Mouse (Mus musculus): ENCODE measurements around the gene Trp63. TPM values are rescaled to one million over a fixed set of nuclear protein-coding genes. Genes with fewer than 3 reads are reported as not detected.
A peak's percentile ranks its signal among the peaks of the same experiment; 100 is the strongest.
"Not testable (repeated sequence)": the region's sequence is repeated elsewhere in the genome, so short reads cannot be mapped to it uniquely, and the experiment has no call there.

Trp63 gene
- total RNA-seq (2021): 1 to 10 TPM in 1 of 2 experiments, under 1 TPM in 1; 0.83 to 1.2 TPM
- long read RNA-seq, experiment 1, partial matches to known transcripts: 0 of 2 reads
- long read RNA-seq, experiment 1, other reads (novel, unspliced or antisense): 2 of 2 reads
- long read RNA-seq, experiment 2, partial matches to known transcripts: 0 of 2 reads
- long read RNA-seq, experiment 2, other reads (novel, unspliced or antisense): 2 of 2 reads

GRCm38 (mm10) chr16:25683531-25684248 lies at the start of gene Trp63:
Gene Trp63, plus strand, starts transcription at chr16:25683763.
- DNase-seq (ENCODE audit: low spot score in 2 of 2): no peak

DNA sequence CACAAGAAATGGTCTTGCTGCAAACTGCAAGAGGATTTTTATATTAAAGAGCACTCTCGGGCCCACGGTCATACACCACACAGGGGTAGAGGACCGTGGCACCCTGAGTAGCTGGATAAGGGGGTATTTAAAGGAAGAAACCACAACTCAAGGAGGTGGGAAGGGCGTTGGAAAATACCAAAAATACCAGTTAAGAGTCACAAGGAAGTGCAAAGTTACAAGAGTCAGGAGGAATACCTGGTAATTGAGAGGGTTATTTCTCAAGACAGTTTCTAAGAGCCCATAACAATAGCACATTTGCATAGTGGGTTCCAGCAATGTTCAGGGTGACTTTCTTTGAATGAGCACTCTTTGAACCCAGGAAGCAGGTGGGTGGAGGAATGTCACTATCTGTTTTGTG lies 38.8 kb upstream of the Trp63 start:
- DNase-seq (ENCODE audit: low spot score in 2 of 2): not testable (repeated sequence)

- DNase-seq (ENCODE audit: low spot score in 2 of 2): no peak
Observed at GRCm38 (mm10) chr16:25660510-25661235, 22.9 kb upstream of the Trp63 start.

DNA sequence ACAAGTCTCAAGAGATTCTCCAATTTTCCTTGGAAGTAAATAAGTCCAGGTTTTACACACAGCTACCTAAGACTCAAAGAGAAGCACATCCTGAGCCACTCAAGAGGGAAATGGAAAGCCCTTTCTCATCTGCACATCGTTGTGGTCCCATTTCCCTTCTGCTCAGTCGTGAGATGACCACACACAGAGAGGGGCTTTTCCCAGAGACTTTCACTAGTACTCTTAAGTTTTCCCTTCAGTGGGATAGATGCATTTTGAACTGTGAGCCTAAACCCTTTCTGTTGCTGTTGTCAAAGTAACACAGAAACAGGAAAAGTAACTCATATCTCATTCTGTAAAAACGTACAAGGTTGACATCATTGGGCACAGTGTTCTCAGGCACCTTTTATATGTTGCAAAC lies 20.4 kb upstream of the Trp63 start:
- DNase-seq (ENCODE audit: low spot score in 2 of 2): no peak

DNA sequence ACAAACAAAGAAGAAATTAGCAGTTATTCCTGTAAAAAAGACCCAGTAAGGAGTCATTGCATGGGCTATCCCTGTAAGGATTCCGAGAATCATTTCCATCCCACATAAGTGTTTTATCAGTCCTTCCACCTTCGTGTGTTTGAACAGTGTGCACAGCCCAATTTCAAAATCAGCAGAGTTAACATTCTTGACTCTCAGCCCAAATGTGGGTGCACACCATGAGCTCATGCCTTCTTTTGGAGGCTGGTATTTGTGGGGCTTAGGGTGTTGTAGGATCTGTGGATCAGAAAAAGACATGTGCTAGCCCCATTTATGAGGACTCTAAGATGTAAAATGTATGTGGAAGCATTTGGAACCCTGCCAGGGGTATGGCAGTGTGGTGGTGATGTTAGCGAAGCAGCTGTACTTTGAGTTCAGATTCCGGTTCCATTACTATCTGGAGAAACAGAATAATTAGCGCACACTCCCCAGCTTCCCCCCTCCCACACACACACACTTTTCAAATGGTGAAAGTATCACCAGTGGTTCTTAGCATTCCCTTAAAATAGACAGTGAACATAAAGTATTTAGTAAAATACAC lies 9.6 kb upstream of the Trp63 start:
- no peak for DNase-seq (ENCODE audit: low spot score in 2 of 2)

GRCm38 (mm10) chr16:25680369-25680768 lies 3.2 kb upstream of the Trp63 start:
- no peak for DNase-seq (ENCODE audit: low spot score in 2 of 2)

DNA sequence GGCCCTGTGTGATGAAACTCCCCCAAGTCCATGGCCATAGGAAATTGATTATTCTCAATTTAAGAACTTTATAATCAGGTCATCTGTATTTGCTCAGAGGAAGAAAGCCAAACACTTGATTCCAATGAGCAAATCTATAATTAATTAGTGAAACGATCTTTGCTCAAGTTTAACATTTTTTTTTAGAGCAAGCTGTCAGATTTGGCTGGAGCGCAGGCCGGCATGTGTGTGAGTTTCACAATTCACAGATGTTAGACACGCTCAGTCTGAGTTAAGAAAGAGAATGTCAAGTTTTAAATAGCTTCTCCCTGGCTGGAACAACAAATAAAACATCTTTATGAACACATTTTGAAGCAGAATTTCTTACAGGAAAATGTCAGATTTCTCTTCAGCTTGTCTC lies 1.0 kb upstream of the Trp63 start:
- DNase-seq (ENCODE audit: low spot score in 2 of 2): peak; percentile 37 to 81

DNA sequence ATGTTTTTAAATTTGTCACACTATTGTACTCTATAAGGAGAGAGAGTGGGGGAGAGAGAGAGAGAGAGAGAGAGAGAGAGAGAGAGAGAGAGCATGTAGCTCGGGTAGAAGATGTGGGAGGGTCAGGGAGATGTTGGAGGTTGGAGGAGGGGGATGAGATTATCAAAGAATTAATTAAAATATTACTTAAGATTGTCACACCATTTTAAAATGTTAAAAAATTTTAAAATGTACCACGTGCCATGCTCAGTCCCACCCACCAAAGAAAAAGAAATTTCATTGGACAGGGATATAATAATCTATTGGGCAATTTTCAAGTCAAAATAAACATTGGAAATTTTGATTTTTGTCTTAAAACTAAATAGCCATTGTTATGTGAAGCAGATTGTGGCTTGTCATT lies 1.0 kb downstream of the Trp63 start:
- DNase-seq (ENCODE audit: low spot score in 2 of 2): no peak

GRCm38 (mm10) chr16:25690612-25691011 lies 7.0 kb downstream of the Trp63 start:
- DNase-seq (ENCODE audit: low spot score in 2 of 2): no peak

GRCm38 (mm10) chr16:25701252-25701651 lies 17.7 kb downstream of the Trp63 start:
- DNase-seq (ENCODE audit: low spot score in 2 of 2): no peak

- no peak for DNase-seq (ENCODE audit: low spot score in 2 of 2)
Observed at GRCm38 (mm10) chr16:25706260-25706659, 22.7 kb downstream of the Trp63 start.

GRCm38 (mm10) chr16:25715790-25716189 lies 32.2 kb downstream of the Trp63 start:
- DNase-seq (ENCODE audit: low spot score in 2 of 2): no peak

DNA sequence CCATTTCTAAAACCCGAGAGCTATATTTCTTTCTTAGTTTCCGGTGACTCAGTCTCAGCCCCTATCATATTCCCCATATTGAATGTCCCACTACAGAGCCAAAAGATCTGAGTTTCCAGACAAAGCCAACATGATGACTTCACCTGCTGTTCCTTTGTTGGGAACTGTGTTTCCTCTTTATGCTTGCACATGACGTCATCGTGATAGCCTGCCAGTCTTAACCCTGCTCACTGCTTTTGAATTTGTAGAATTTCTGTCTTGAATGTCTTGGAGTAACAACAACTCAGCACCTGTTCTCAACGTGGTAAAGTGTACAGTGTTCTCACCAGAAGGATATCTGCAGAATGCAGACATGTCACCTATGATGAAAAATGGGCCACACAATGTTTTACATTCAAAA lies 39.6 kb downstream of the Trp63 start:
- DNase-seq (ENCODE audit: low spot score in 2 of 2): no peak

GRCm38 (mm10) chr16:25727001-25727400 lies 43.4 kb downstream of the Trp63 start:
- no peak for DNase-seq (ENCODE audit: low spot score in 2 of 2)

DNA sequence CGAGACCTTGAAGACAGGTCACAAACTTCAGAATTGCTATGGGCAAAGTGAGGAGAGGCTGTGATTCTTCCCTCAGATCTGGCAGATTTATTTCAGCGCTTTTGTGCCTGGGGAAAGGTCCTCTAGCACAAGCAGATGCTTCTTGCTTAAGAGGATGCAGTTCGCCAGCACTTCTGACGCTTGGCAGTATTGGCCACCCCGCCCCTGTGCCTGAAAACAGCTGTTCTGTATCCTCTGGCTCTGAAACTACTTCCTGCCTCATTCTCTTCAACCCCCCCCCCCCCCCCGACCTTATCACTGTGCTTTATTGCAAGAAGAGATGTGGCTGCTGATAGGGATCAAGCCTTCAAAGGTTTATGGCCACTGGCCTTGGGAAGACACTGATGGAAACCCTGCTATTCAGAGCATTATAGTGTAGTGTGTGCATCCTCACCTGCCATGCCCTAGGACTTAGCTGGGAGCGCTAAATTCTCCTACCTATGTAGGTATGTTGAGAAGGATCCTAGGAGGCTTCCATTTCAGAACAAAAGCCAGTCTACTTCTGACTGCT lies 44.5 kb downstream of the Trp63 start:
- DNase-seq (ENCODE audit: low spot score in 2 of 2): no peak

- peak in 1 of 2 experiments; percentile 34 for DNase-seq (ENCODE audit: low spot score in 2 of 2)
Observed at GRCm38 (mm10) chr16:25736912-25737311, 53.3 kb downstream of the Trp63 start.

GRCm38 (mm10) chr16:25737623-25738050 lies 54.1 kb downstream of the Trp63 start:
- peak in 1 of 2 experiments; percentile 24 for DNase-seq (ENCODE audit: low spot score in 2 of 2)

DNA sequence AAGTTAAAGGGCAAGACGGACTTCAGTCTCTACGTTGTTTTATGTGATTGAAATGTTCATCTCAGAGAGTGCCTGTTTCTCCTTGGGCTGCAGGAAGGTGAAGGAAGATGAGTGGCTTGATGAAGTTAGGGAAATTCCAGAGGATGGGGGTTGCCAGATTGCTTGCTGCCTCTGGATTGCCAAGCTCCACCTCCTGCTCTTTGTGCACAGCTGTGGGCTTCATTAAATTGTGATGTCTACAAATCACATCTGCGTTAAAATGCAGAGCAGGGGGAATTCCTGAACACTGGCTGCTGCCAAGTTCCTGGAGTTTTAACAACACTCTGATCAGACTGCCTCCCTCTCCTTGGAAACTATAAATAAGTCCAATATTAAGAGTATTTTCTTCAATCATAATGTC lies 63.2 kb downstream of the Trp63 start:
- no peak for DNase-seq (ENCODE audit: low spot score in 2 of 2)

DNA sequence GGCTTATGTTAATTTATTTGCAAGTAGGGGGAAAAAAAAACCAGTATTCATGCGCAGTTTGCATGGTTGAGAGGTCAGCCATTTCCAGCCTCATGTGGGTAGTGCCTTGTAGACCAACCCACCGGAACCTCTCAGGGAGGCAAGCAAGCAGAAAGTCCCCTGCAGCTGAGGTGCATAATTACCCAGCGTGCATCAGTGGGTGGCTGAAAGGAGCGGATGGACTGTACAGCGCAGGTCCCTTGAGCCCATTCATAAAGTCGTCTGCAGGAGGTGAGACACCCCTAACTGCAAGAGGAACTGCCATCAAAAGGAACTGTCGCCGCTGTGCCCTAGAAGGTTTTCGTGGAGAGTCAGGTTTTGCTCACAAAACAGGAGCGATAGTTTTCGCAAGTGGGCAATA lies 68.3 kb downstream of the Trp63 start:
- no peak for DNase-seq (ENCODE audit: low spot score in 2 of 2)

- no peak for DNase-seq (ENCODE audit: low spot score in 2 of 2)
Observed at GRCm38 (mm10) chr16:25758108-25758507, 74.5 kb downstream of the Trp63 start.

- DNase-seq (ENCODE audit: low spot score in 2 of 2): no peak
Observed at GRCm38 (mm10) chr16:25765549-25765948, 82.0 kb downstream of the Trp63 start.

DNA sequence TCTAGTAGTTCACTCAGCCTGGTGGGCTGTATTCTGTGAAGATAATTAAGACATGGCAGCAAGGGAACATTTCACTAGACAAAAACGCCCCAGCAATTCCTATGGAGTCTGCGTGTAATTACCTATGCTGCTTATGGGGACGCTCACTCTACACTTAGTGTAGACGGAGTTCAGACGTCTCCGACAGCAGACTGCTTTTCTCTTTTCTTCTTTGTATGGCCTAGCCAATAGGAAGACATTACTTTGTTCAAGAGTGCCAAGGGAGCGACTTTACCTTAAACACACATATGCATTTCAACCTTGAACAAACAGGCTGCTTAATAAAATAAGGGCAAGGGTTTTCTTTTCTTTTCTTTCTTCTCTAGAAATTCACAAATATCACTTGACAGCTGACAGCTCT lies 91.0 kb downstream of the Trp63 start:
- no peak for DNase-seq (ENCODE audit: low spot score in 2 of 2)
